Mouse (Mus musculus) hindbrain, embryonic 11.5 days (tissue): ENCODE measurements around the gene Prdx4. TPM values are rescaled to one million over a fixed set of nuclear protein-coding genes. Genes with fewer than 3 reads are reported as not detected.

Experiments
- ATAC-seq: fragments of 200-750 bp; cut with Nextera tagmentation; 2 replicates; pipeline ENCODE4 v1.8.0; 2017; ENCODE audit warnings: mild to moderate bottlenecking, moderate TSS enrichment, moderate library complexity; ENCODE audit not compliant: low FRiP score
- DNase-seq: peaks from one replicate; pipeline ENCODE4 v3.0.0-alpha.2; 2015; ENCODE audit warnings: low spot score
- H3K27ac ChIP-seq: fragments of 300-500 bp; sonication (generic); 2 replicates; pipeline ENCODE4 v1.5.1; 2014; ENCODE audit warnings: mild to moderate bottlenecking, low read depth, low read length
- H3K27me3 ChIP-seq: fragments of 300-500 bp; sonication (generic); 2 replicates; pipeline ENCODE4 v1.6.1; 2014; ENCODE audit warnings: mild to moderate bottlenecking, low read length, moderate library complexity, mixed read lengths; ENCODE audit not compliant: control insufficient read depth, insufficient read depth
- H3K36me3 ChIP-seq: fragments of 300-500 bp; sonication (generic); 2 replicates; pipeline ENCODE4 v1.6.1; 2014; ENCODE audit warnings: mild to moderate bottlenecking, low read length, moderate library complexity, mixed read lengths; ENCODE audit not compliant: control insufficient read depth, insufficient read depth
- H3K4me1 ChIP-seq: fragments of 300-500 bp; sonication (generic); replicated peaks from 2 replicates; pipeline ENCODE4 v1.6.1; 2014; ENCODE audit warnings: low read length, mixed read lengths; ENCODE audit not compliant: control insufficient read depth, insufficient read depth
- H3K4me2 ChIP-seq: fragments of 300-500 bp; sonication (generic); replicated peaks from 2 replicates; pipeline ENCODE4 v1.6.1; 2014; ENCODE audit warnings: mild to moderate bottlenecking, low read depth, low read length
- H3K4me3 ChIP-seq: fragments of 300-500 bp; sonication (generic); 2 replicates; pipeline ENCODE4 v1.5.1; 2014; ENCODE audit warnings: low read depth, low read length
- H3K9ac ChIP-seq: fragments of 300-500 bp; sonication (generic); 2 replicates; pipeline ENCODE4 v1.6.1; 2014; ENCODE audit warnings: low read depth, low read length
- H3K9me3 ChIP-seq: fragments of 300-500 bp; sonication (generic); 2 replicates; pipeline ENCODE4 v1.6.1; 2016; ENCODE audit warnings: low read length; ENCODE audit not compliant: control insufficient read depth
- WGBS: fragments of 180-500 bp; shearing (Covaris S2); extraction: QIAGEN DNeasy Blood & Tissue Kit; methylation state at CpG from one replicate; pipeline ENCODE4 v1.1.7; 2014; 5-methylcytosine and 5-hydroxymethylcytosine counted together
- polyA plus RNA-seq: library from polyadenylated mRNA; unstranded; fragments of >200 nt; fragmentation: Nextera tagmentation; extraction: Ambion mirVana; gene quantifications from 2 replicates; pipeline ENCODE4 v1.2.1, GENCODE M21; 2014

The Prdx4 gene
- polyA plus RNA-seq, 1 experiment from 2014 or later: 234 TPM

DNA sequence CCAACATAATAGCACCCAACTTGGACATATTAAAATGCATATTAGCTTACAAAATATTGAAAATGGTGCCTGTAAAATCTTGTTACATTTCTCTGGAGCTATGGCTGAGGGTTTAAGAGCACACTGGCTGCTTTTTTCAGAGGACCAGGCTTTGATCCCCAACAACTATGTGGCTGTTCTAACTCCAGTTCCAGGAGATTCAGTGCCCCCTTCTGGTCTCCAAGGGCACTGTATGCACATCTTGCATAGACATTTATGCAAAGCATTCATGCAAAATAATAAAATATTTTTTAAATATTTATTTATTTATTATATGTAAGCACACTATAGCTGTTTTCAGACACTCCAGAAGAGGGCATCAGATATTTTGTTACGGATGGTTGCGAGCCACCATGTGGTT, 34.2 kb downstream of the Prdx4 start:
- H3K9ac ChIP-seq: no peak overlapping the region
- H3K27ac ChIP-seq: no peak overlapping the region
- no peaks in the 10 kb centered on the region for H3K4me1 ChIP-seq
- H3K4me2 ChIP-seq: no peak overlapping the region
- H3K36me3 ChIP-seq: no peaks in the 10 kb centered on the region
- no peak overlapping the region for H3K4me3 ChIP-seq
- no peak for DNase-seq
- no peak for ATAC-seq
- H3K9me3 ChIP-seq: no peaks in the 10 kb centered on the region
- no peaks in the 10 kb centered on the region for H3K27me3 ChIP-seq
- 100% methylated on average over 2 of the region's 2 CpGs for WGBS

DNA sequence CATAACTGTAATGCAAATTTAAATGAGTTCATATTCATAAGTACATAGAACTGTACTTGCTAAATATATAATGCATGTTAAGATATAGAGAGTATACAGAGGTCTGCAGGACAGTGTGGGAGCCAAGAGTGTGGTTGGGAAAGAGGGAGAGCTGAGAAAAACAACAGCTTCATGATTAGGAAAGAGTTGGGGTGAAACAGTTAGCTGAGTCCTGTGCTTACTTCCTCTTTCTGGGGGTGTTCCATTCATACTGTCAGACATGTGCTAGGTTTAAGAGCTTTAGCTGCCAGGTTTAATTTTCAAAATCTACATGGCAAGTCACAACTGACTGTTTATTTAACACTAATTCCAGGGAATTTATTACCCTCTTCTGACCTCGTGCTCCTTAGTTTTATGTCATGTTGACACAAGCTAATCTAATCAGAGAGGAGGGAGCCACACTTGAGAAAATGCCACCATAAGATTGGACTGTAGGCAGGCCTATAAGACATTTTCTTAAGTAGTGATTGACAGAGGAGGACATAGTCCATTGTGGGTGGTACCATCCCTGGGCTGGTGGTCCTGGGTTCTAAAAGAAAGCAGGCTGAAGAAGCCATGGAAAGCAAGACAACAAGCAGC, 60.0 kb downstream of the Prdx4 start:
- H3K36me3 ChIP-seq: no peaks in the 10 kb centered on the region
- no peaks in the 10 kb centered on the region for H3K9me3 ChIP-seq
- 93% methylated on average over 1 of the region's 1 CpGs for WGBS
- H3K27me3 ChIP-seq: no peaks in the 10 kb centered on the region
- no peak for ATAC-seq
- DNase-seq: no peak
- H3K9ac ChIP-seq: no peak overlapping the region
- no peak overlapping the region for H3K4me3 ChIP-seq
- no peak overlapping the region for H3K4me2 ChIP-seq
- H3K27ac ChIP-seq: no peak overlapping the region
- H3K4me1 ChIP-seq: no peaks in the 10 kb centered on the region

DNA sequence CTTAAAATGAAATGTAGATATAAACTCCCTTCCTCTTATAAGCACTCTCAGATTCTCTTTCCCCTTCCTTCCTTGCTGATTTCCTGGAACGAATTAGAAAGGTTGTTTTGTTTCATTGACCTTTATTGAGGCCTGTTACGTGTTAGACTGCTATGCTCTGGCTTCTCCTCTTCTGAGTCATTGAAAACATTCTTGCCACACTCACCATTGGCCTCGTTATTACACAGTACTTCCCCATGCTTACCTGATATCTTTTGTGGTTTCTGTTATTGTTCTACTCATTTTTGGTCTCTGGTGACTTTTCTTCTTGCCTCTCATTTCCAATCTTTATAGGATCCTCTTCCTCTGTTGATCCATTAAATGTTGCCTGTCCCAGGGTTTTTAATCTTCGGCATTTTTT, 62.1 kb downstream of the Prdx4 start:
- no peaks in the 10 kb centered on the region for H3K36me3 ChIP-seq
- no peaks in the 10 kb centered on the region for H3K27me3 ChIP-seq
- ATAC-seq (no peak), DNase-seq (no peak)
- no peak overlapping the region for H3K9ac ChIP-seq
- WGBS: 75% methylated on average over 4 of the region's 4 CpGs
- no peaks in the 10 kb centered on the region for H3K4me1 ChIP-seq
- H3K9me3 ChIP-seq: no peaks in the 10 kb centered on the region
- no peak overlapping the region for H3K4me3 ChIP-seq
- H3K4me2 ChIP-seq: no peak overlapping the region
- H3K27ac ChIP-seq: no peak overlapping the region

Other genes with a start within 250 kb of the Prdx4 start
- gene Magea2, start 247.1 kb downstream of the Prdx4 start, polyA plus RNA-seq: not detected in 2 replicates
- not detected in 2 replicates for gene Cldn34b2, start 212.3 kb downstream of the Prdx4 start, polyA plus RNA-seq
- 84.2 and 87.3 TPM in 2 replicates for gene Sat1, start 124.3 kb downstream of the Prdx4 start, polyA plus RNA-seq
- 28.1 and 29.7 TPM in 2 replicates for gene Acot9, start 78.3 kb downstream of the Prdx4 start, polyA plus RNA-seq